Mouse (Mus musculus) erythroblast, embryonic 14.5 days (primary cell): Measurements from ENCODE around the gene Lrmda.

Experiments
- GATA1 ChIP-seq: IDR thresholded peaks from 2 replicates; pipeline ENCODE4 v1.6.1; 2012; ENCODE audit warnings: low read length, inconsistent platforms, mixed read lengths
- TAL1 ChIP-seq: IDR thresholded peaks from 3 replicates; pipeline ENCODE4 v1.6.1; 2012; ENCODE audit warnings: low read length, inconsistent platforms, mixed read lengths

- TF ChIP-seq GATA1, result no peak
- no peak for TF ChIP-seq TAL1
Measured at GRCm38 (mm10) chr14:22783211-22784161, 764.0 kb downstream of the Lrmda start.
